8 mouse cellular contexts compared by ENCODE assay signal in the genomic region with DNA sequence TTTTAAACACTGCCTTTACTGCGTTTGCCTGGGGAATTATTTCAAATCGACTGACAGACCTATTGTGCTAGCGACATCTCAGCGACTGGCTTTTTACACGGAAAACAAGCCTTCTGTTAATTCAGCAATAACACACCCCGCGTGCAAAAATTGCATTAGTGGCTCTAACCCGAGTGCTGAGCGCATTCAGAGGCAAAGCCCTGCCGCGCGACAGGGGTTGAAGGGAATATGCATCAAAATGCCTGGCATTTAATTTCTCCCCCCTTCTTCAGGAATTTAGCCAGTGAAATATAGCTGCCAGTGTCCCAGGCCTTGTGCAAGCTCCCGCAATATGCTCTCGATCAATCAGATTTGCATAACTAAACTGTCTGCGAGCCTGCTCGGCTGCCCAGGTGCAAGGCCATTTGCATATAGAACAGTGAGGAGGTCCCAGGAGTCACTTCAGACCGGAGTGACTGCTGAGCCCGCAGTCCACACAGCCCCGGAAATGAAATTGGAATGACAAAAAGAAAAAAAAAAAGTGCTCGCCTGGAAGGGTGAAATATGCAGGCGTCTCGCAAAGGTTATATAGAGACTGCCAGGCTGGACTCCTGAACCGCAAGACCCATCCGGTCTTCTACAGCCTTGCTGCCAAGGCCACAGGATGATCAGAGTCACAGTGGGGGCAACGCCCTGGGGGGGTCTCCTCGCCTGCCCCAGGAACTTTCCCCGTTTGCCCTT.
DNase-seq lines count a peak whose midpoint lies in the region; ATAC-seq and TF ChIP-seq lines count a peak whose summit lies in the region.

No protein-coding gene starts in this region.

- H3K9ac ChIP-seq in lung, embryonic 14.5 days, result no peak overlapping the region
- H3K9ac ChIP-seq in forebrain, embryonic 11.5 days (ENCODE audit: low read length), result peak overlapping the region; percentile 33
- H3K9ac ChIP-seq in kidney, embryonic 16.5 days (replicated peaks; ENCODE audit: low read length), result no peak overlapping the region

- peak overlapping the region; percentile 38 for H3K4me3 ChIP-seq in lung, embryonic 14.5 days (ENCODE audit: low read depth, low read length)
- peak overlapping the region; percentile 34 for H3K4me3 ChIP-seq in forebrain, embryonic 11.5 days (ENCODE audit: low read depth, low read length)
- peak overlapping the region; percentile 57 for H3K4me3 ChIP-seq in kidney, embryonic 16.5 days (ENCODE audit: low read length)

- DNase-seq in lung, embryonic 14.5 days, result peak; percentile 11
- DNase-seq in lung, postnatal 4 days, result no peak
- peak; percentile 58 for DNase-seq in forebrain, embryonic 11.5 days (ENCODE audit: low spot score)
- peak; percentile 8 for DNase-seq in naive thymus-derived CD4-positive, alpha-beta T cell, adult 2 months (ENCODE audit: low read depth)
- no peak for DNase-seq in thymus, postnatal 4 days
- DNase-seq in adrenal gland, adult 8-10 months, result no peak

- no peak for TF ChIP-seq CTCF in lung, embryonic 14.5 days (IDR thresholded peaks at IDR 0.05; ENCODE audit: low read depth)

- H3K27ac ChIP-seq in lung, embryonic 14.5 days (ENCODE audit: low read depth), result no peak overlapping the region
- H3K27ac ChIP-seq in forebrain, embryonic 11.5 days (ENCODE audit: low read depth, low read length), result no peak overlapping the region
- H3K27ac ChIP-seq in kidney, embryonic 16.5 days (ENCODE audit: low read length), result no peak overlapping the region

- no peaks in the 10 kb centered on the region for H3K36me3 ChIP-seq in lung, embryonic 14.5 days (ENCODE audit: insufficient read depth)
- no peaks in the 10 kb centered on the region for H3K36me3 ChIP-seq in forebrain, embryonic 11.5 days (ENCODE audit: control insufficient read depth, insufficient read depth, low read length)
- H3K36me3 ChIP-seq in kidney, embryonic 16.5 days (ENCODE audit: insufficient read depth, low read length), result no peaks in the 10 kb centered on the region

- ATAC-seq in lung, embryonic 14.5 days (ENCODE audit: insufficient read depth), result no peak
- 0 out of 2 replicates have a peak, but pooled peaks have one; percentile 9 for ATAC-seq in forebrain, embryonic 11.5 days (replicated peaks; ENCODE audit: low FRiP score)
- no peak; the same call in 1 of the 2 replicates for ATAC-seq in kidney, embryonic 16.5 days (ENCODE audit: low FRiP score, low TSS enrichment)
- ATAC-seq in monocyte, adult 5-6 weeks (replicated peaks; ENCODE audit: insufficient number of reproducible peaks, low FRiP score, low TSS enrichment, poor library complexity, severe bottlenecking), result no peak

- peak overlapping the region; percentile 78 for H3K4me2 ChIP-seq in lung, embryonic 14.5 days
- H3K4me2 ChIP-seq in forebrain, embryonic 11.5 days (ENCODE audit: low read depth, low read length, severe bottlenecking), result peak overlapping the region; percentile 71
- H3K4me2 ChIP-seq in kidney, embryonic 16.5 days (replicated peaks; ENCODE audit: low read depth, low read length), result peak overlapping the region; percentile 92

- no peaks in the 10 kb centered on the region for H3K4me1 ChIP-seq in lung, embryonic 14.5 days (ENCODE audit: insufficient read depth)
- peaks cover 15% of the 10 kb centered on the region; the same call in 1 of the 2 replicates for H3K4me1 ChIP-seq in forebrain, embryonic 11.5 days (replicated peaks; ENCODE audit: control insufficient read depth, insufficient read depth, low read length)
- H3K4me1 ChIP-seq in kidney, embryonic 16.5 days (ENCODE audit: insufficient read depth, low read length), result 0 out of 2 replicates have a peak, but pooled peaks cover 5% of the 10 kb centered on the region

- H3K27me3 ChIP-seq in lung, embryonic 14.5 days (ENCODE audit: insufficient read depth, low read length), result peaks cover 21% of the 10 kb centered on the region; the same call in 1 of the 2 replicates
- peaks cover 3% of the 10 kb centered on the region; the same call in 1 of the 2 replicates for H3K27me3 ChIP-seq in forebrain, embryonic 11.5 days (ENCODE audit: control insufficient read depth, insufficient read depth, low read length)
- H3K27me3 ChIP-seq in kidney, embryonic 16.5 days (ENCODE audit: insufficient read depth, low read length), result peaks cover 36% of the 10 kb centered on the region

- WGBS in lung, embryonic 14.5 days, result 4% methylated on average over 27 of the region's 27 CpGs
- WGBS in forebrain, embryonic 11.5 days, result 2% methylated on average over 27 of the region's 27 CpGs
- 4% methylated on average over 27 of the region's 27 CpGs for WGBS in kidney, embryonic 16.5 days

- H3K9me3 ChIP-seq in lung, embryonic 14.5 days (ENCODE audit: low read depth, low read length), result no peaks in the 10 kb centered on the region
- H3K9me3 ChIP-seq in forebrain, embryonic 11.5 days (ENCODE audit: control insufficient read depth, low read length), result no peaks in the 10 kb centered on the region
- no peaks in the 10 kb centered on the region for H3K9me3 ChIP-seq in kidney, embryonic 16.5 days (ENCODE audit: low read length)

Comparison
In these comparisons a context has a peak if more than half of its experiments do, and no peak if none do; other contexts are left out.
1. DNase-seq: peak in lung, embryonic 14.5 days (single experiment), forebrain, embryonic 11.5 days (single experiment) and naive thymus-derived CD4-positive, alpha-beta T cell, adult 2 months (single experiment); none in lung, postnatal 4 days (0 of 2), thymus, postnatal 4 days (single experiment) and adrenal gland, adult 8-10 months (single experiment).
2. Peak in every context shown above with its lines, with median percentiles within 50 percentile points of each other: H3K4me2 ChIP-seq and H3K4me3 ChIP-seq.